Mouse (Mus musculus) lung, postnatal 25 days (tissue): ENCODE measurements around the gene Kif21b.

Source experiments
- DNase-seq: peaks from one replicate; pipeline ENCODE4 v3.0.0; 2022; ENCODE audit warnings: low spot score

Gene Kif21b

GRCm38 (mm10) chr1:136128944-136129589, 2.1 kb upstream of the Kif21b start:
- DNase-seq, result no peak

- no peak for DNase-seq
These were observed 1.1 kb upstream of the Kif21b start for GRCm38 (mm10) chr1:136130107-136130506.

- no peak for DNase-seq
These were observed 558 bp downstream of the Kif21b start for GRCm38 (mm10) chr1:136131603-136132291.

- no peak for DNase-seq
These were observed 1.4 kb downstream of the Kif21b start for GRCm38 (mm10) chr1:136132386-136133201.

- no peak for DNase-seq
These were observed 2.5 kb downstream of the Kif21b start for GRCm38 (mm10) chr1:136133570-136134240.

GRCm38 (mm10) chr1:136134547-136134946, 3.4 kb downstream of the Kif21b start:
- DNase-seq, result no peak

- peak; percentile 92 for DNase-seq
These were observed 3.9 kb downstream of the Kif21b start for GRCm38 (mm10) chr1:136135046-136135445.

- no peak for DNase-seq
These were observed 4.7 kb downstream of the Kif21b start for GRCm38 (mm10) chr1:136135777-136136444.

GRCm38 (mm10) chr1:136136547-136136946, 5.4 kb downstream of the Kif21b start:
- DNase-seq, result no peak

- no peak for DNase-seq
These were observed 5.9 kb downstream of the Kif21b start for GRCm38 (mm10) chr1:136137071-136137531.

GRCm38 (mm10) chr1:136137575-136137974, 6.4 kb downstream of the Kif21b start:
- no peak for DNase-seq

- DNase-seq, result no peak
These were observed 7.1 kb downstream of the Kif21b start for GRCm38 (mm10) chr1:136138191-136138830.

- peak; percentile 82 for DNase-seq
These were observed 8.9 kb downstream of the Kif21b start for GRCm38 (mm10) chr1:136139990-136140640.

GRCm38 (mm10) chr1:136141176-136141950, 10.2 kb downstream of the Kif21b start:
- DNase-seq, result peak; percentile 41

- no peak for DNase-seq
These were observed 11.1 kb downstream of the Kif21b start for GRCm38 (mm10) chr1:136142336-136142735.

- no peak for DNase-seq
These were observed 12.3 kb downstream of the Kif21b start for GRCm38 (mm10) chr1:136143514-136143913.

GRCm38 (mm10) chr1:136149702-136150101, 18.5 kb downstream of the Kif21b start:
- DNase-seq, result no peak

GRCm38 (mm10) chr1:136151371-136151770, 20.2 kb downstream of the Kif21b start:
- no peak for DNase-seq

GRCm38 (mm10) chr1:136156304-136156703, 25.1 kb downstream of the Kif21b start:
- no peak for DNase-seq

GRCm38 (mm10) chr1:136156951-136157350, 25.8 kb downstream of the Kif21b start:
- no peak for DNase-seq
